Mouse (Mus musculus): Measurements from ENCODE around the gene Fstl4.
A peak's percentile ranks its signal among the peaks of the same experiment; 100 is the strongest.
"Not testable (repeated sequence)": the region's sequence is repeated elsewhere in the genome, so short reads cannot be mapped to it uniquely, and the experiment has no call there.

Fstl4 gene

DNA sequence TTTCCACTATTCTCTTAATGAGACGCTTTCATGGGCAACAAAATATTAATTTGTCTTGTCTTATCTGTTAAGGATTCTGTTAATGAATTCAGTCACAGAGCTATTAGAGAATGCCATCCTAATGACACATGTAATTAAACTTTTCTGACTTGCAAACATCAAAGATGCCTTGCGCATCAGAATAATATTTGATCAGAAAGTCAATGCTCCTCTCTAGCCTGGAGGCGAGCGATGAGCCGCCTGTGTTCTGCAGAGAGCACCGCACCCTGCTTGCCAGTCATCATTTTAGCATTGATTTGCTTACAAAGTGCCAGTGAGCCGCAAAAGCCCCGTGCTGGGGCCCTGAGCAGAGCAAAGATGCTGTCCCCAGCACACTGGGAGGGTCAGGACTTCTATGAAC lies 372.9 kb downstream of the Fstl4 start:
- no peak for DNase-seq (ENCODE audit: low spot score)

DNA sequence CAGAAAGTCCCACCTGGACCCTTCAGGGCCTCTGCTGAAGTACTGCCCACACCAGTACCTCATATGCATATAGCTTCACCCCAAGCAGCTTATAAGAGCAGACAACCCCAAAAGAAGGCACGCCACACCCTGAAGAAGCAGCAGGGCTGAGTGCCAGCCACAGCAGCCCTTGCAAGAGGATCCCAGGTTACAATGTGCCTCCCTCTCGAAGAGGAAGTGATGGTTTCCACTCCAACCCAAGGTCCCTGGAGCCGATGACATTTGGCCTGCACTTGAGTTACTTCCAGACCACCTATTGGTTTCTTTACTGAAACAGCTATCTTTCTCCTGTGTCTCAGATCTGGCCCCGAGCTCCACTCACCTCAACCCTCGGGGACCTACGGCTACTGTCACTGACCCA lies 373.8 kb downstream of the Fstl4 start:
- DNase-seq (ENCODE audit: low spot score), result no peak

DNA sequence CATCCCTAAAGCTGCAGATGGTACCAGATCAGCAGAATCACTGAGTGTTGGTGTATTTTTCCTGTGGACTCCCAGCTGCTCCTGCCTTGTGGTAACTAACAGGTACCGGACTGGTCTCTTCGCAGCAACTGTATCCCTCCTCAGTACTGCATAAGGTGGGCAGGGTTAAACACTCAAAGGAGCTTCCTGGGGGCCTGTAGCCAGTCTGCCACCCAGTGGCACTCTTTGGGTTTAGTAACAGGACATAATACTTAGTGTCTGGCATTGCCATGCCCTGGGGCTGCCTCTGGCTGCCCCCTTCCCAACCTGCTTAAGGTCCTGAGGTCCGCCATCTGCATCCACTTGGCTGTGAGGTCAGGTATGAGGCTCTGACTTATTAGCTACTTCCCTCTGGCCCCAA lies 375.2 kb downstream of the Fstl4 start:
- no peak for DNase-seq (ENCODE audit: low spot score)

GRCm38 (mm10) chr11:53140196-53140595 lies 375.8 kb downstream of the Fstl4 start:
- no peak for DNase-seq (ENCODE audit: low spot score)

GRCm38 (mm10) chr11:53140722-53141400 lies 376.4 kb downstream of the Fstl4 start:
- no peak for DNase-seq (ENCODE audit: low spot score)

GRCm38 (mm10) chr11:53143522-53143921 lies 379.1 kb downstream of the Fstl4 start:
- DNase-seq (ENCODE audit: low spot score), result no peak

GRCm38 (mm10) chr11:53144506-53144905 lies 380.1 kb downstream of the Fstl4 start:
- DNase-seq (ENCODE audit: low spot score), result no peak

GRCm38 (mm10) chr11:53146290-53146689 lies 381.9 kb downstream of the Fstl4 start:
- peak; percentile 69 for DNase-seq (ENCODE audit: low spot score)

GRCm38 (mm10) chr11:53156463-53156862 lies 392.0 kb downstream of the Fstl4 start:
- no peak for DNase-seq (ENCODE audit: low spot score)

DNA sequence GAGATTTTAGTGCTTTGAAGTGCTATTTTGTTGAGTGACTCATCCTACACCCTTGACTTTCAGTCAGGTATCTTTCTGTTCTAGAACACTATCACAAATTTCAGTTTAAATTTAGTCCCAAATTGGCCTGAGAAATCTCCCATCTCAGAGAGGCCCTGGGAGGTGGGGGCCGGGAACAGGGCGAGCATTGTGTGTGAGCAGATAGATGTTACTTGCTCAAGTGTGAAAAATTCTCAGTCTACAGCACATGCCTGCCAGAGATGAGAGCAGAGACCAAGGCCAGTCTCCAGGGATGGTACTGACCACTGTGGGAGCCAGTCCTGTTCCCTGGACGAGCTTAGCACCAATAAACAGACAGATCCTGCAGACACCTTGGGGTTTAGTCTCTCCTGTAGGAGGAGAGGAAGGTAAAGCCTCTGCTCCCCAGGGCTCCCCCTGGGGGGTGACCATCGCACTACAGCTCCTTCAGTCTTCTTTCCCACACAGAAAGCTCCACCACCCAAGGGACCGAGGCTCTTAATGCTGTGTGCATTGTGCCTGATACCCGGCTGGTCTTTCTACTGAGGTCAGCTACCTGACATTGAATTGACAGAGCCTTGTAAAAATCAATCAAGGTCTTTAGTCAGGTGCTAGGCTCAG lies 393.3 kb downstream of the Fstl4 start:
- DNase-seq (ENCODE audit: low spot score), result no peak

- no peak for DNase-seq (ENCODE audit: low spot score)
Measured at GRCm38 (mm10) chr11:53162385-53162784, 398.0 kb downstream of the Fstl4 start.

GRCm38 (mm10) chr11:53166478-53166877 lies 402.0 kb downstream of the Fstl4 start:
- DNase-seq (ENCODE audit: low spot score), result no peak

GRCm38 (mm10) chr11:53182177-53182852 lies 417.9 kb downstream of the Fstl4 start:
- DNase-seq (ENCODE audit: low spot score), result no peak

DNA sequence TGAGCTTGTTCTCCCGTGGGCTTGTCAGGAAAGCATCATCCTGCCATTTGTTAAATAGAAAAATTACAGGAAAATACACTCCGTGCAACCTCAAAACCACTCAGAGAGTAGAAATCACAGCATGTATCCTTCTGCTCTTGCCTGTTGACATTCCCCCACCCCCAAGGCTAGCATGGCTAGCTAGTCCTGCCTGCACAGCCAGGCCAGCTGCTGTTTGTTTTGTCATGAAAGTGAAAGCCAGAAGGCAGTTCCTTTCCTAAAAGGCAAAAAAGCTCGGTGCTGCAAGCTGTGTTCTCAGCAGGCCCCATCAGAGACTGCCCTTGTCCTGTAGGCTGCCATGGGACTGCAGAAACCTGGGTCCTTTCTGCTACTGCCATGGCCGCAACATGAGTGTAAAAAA lies 418.4 kb downstream of the Fstl4 start:
- DNase-seq (ENCODE audit: low spot score), result peak; percentile 13

DNA sequence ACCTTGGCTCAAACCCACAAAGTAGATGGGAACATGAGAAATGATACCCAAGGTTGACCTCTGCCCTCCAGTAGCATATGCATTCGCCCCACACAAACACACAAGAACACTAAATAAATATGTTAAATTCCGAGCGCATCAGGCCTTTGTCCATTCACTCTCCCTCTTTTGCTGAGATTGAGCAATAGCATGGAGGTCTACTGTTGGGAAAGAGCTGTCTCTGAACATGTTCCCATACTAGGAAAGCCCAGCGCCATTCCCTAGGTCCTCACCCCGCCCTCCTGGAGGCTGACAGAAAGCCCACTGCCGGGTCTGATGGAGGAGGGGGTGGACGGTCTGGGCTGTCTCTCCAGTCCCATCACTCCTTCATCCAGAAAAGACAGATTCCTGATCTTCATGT lies 419.6 kb downstream of the Fstl4 start:
- no peak for DNase-seq (ENCODE audit: low spot score)

DNA sequence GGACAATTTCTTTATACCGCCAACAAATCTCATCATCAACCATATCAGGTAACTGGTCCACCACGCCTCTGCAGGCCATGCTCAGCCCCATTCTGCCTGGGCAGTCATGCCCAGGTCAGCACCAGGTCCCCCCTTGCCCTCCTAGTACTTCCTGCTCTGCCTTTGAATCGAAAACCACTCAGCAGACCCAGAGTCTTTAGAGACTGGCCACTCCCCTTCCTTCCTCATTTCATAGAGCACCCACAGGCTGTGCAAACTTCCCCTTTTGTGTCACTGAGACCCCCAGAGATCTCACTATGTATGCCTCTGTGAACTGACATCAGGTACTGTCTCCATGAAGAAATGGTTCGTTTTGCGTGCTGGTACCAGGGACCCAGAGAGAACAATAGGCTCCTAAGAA lies 420.3 kb downstream of the Fstl4 start:
- no peak for DNase-seq (ENCODE audit: low spot score)

- DNase-seq (ENCODE audit: low spot score), result no peak
Measured at GRCm38 (mm10) chr11:53187427-53188140, 423.1 kb downstream of the Fstl4 start.

GRCm38 (mm10) chr11:53196551-53196950 lies 432.1 kb downstream of the Fstl4 start:
- not testable (repeated sequence) for DNase-seq (ENCODE audit: low spot score)

DNA sequence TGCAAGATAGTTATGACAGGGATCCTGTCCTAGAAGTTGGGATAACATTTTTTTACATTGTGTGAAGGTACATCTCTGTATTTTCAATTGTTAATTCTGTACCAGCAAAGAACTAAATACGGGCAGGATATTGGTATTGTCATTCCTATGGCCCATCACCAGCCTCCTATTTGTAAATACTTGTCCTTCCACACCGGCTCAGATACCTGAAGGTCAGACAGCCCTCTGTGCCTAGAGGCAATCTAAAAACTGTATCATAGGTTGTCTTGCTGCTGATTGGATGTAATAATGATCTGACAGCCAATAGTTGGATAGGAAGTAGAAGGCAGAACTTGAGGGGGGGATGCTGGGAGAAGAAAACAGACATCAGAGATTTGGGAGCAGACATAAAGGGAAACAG lies 432.7 kb downstream of the Fstl4 start:
- no peak for DNase-seq (ENCODE audit: low spot score)

DNA sequence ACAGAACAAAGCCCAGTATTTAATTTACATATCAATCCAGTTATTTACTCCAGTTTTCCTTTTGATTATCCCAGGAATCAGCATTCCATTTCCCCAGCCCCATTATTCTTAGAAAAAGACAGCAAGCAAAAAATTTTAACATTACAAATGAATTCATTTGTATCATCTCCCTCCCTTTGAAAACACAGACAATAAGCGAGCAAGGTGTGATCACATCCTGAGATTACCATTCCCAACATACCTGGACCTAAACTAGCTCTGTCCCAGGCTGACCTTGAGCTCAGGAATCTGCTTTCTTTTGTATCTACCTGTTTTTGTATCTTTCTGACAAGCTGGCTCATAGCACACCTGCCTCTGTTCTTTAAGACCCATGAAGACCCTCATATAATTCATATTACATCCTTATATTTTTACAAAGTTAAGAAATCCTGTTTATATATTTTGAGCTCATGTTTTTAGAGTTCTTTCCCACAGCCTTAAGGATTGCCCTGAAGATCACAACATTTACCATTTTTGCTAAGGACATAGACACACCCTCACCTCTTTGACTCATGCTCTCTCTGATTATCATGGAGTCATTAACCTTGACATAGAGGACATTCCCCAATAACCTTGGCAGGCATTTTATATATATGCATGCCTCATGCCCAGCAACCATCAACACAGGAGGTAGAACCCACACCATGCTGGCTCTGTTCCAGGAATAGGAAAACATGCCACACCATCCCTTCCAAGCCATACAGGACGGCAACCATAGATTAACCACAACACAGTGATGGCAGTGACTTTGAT lies 438.2 kb downstream of the Fstl4 start:
- no peak for DNase-seq (ENCODE audit: low spot score)

GRCm38 (mm10) chr11:53210876-53211275 lies 446.4 kb downstream of the Fstl4 start:
- DNase-seq (ENCODE audit: low spot score), result no peak

GRCm38 (mm10) chr11:53229011-53229410 lies 464.6 kb downstream of the Fstl4 start:
- DNase-seq (ENCODE audit: low spot score), result no peak

All from embryo, embryonic 10 days (tissue).